Mouse (Mus musculus): ENCODE data around the gene Epb42.
"Not testable (repeated sequence)": the region's sequence is repeated elsewhere in the genome, so short reads cannot be mapped to it uniquely, and the experiment has no call there.

Gene Epb42

GRCm38 (mm10) chr2:121036733-121037341 lies at the start of gene Epb42:
TSS of gene Epb42 (minus strand) at chr2:121037072.
- no peak for DNase-seq (ENCODE audit: low spot score in 2 of 2)

- DNase-seq (ENCODE audit: low spot score in 2 of 2), result no peak
These were observed 48.8 kb upstream of the Epb42 start, which contains the start of gene Tgm5 for GRCm38 (mm10) chr2:121085480-121086185. TSS of gene Tgm5 (minus strand) at chr2:121085841.

- DNase-seq (ENCODE audit: low spot score in 2 of 2), result no peak
These were observed 45.8 kb upstream of the Epb42 start for GRCm38 (mm10) chr2:121082626-121083025.

GRCm38 (mm10) chr2:121074747-121075146 lies 37.9 kb upstream of the Epb42 start:
- no peak for DNase-seq (ENCODE audit: low spot score in 2 of 2)

- DNase-seq (ENCODE audit: low spot score in 2 of 2), result no peak
These were observed 35.0 kb upstream of the Epb42 start for GRCm38 (mm10) chr2:121071871-121072270.

- DNase-seq (ENCODE audit: low spot score in 2 of 2), result no peak
These were observed 32.6 kb upstream of the Epb42 start for GRCm38 (mm10) chr2:121069506-121069905.

GRCm38 (mm10) chr2:121067116-121067515 lies 30.2 kb upstream of the Epb42 start:
- no peak for DNase-seq (ENCODE audit: low spot score in 2 of 2)

- no peak for DNase-seq (ENCODE audit: low spot score in 2 of 2)
These were observed 24.4 kb upstream of the Epb42 start for GRCm38 (mm10) chr2:121061315-121061714.

- no peak for DNase-seq (ENCODE audit: low spot score in 2 of 2)
These were observed 21.1 kb upstream of the Epb42 start for GRCm38 (mm10) chr2:121057997-121058396.

GRCm38 (mm10) chr2:121055915-121056314 lies 19.0 kb upstream of the Epb42 start:
- DNase-seq (ENCODE audit: low spot score in 2 of 2), result no peak

GRCm38 (mm10) chr2:121054060-121054459 lies 17.2 kb upstream of the Epb42 start:
- no peak for DNase-seq (ENCODE audit: low spot score in 2 of 2)

- DNase-seq (ENCODE audit: low spot score in 2 of 2), result no peak
These were observed 15.3 kb upstream of the Epb42 start for GRCm38 (mm10) chr2:121052176-121052575.

- DNase-seq (ENCODE audit: low spot score in 2 of 2), result no peak
These were observed 8.8 kb upstream of the Epb42 start for GRCm38 (mm10) chr2:121045653-121046052.

GRCm38 (mm10) chr2:121041098-121041497 lies 4.2 kb upstream of the Epb42 start:
- no peak for DNase-seq (ENCODE audit: low spot score in 2 of 2)

- DNase-seq (ENCODE audit: low spot score in 2 of 2), result no peak
These were observed 2.5 kb upstream of the Epb42 start for GRCm38 (mm10) chr2:121039382-121039781.

- DNase-seq (ENCODE audit: low spot score in 2 of 2), result not testable (repeated sequence)
These were observed 2.0 kb upstream of the Epb42 start for GRCm38 (mm10) chr2:121038851-121039250.

GRCm38 (mm10) chr2:121022918-121023317 lies 14.0 kb downstream of the Epb42 start:
- no peak for DNase-seq (ENCODE audit: low spot score in 2 of 2)

GRCm38 (mm10) chr2:121017151-121017550 lies 19.7 kb downstream of the Epb42 start:
- peak; percentile 19 to 23 for DNase-seq (ENCODE audit: low spot score in 2 of 2)

GRCm38 (mm10) chr2:121016226-121016625 lies 20.6 kb downstream of the Epb42 start:
- DNase-seq (ENCODE audit: low spot score in 2 of 2), result no peak

GRCm38 (mm10) chr2:121015507-121015906 lies 21.4 kb downstream of the Epb42 start:
- DNase-seq (ENCODE audit: low spot score in 2 of 2), result no peak

- no peak for DNase-seq (ENCODE audit: low spot score in 2 of 2)
These were observed 24.2 kb downstream of the Epb42 start for GRCm38 (mm10) chr2:121012676-121013075.

GRCm38 (mm10) chr2:121009071-121009677 lies 27.7 kb downstream of the Epb42 start:
- DNase-seq (ENCODE audit: low spot score in 2 of 2), result no peak

GRCm38 (mm10) chr2:121008664-121009007 lies 28.2 kb downstream of the Epb42 start:
- DNase-seq (ENCODE audit: low spot score in 2 of 2), result no peak

All from heart, adult 9 months (tissue).